Mouse (Mus musculus): Measurements from ENCODE around the gene Wdr41. TPM values are rescaled to one million over a fixed set of nuclear protein-coding genes. Genes with fewer than 3 reads are reported as not detected.

Gene Wdr41
- polyA plus RNA-seq (2017; shearing (Covaris generic)) = 18.3 TPM

DNA sequence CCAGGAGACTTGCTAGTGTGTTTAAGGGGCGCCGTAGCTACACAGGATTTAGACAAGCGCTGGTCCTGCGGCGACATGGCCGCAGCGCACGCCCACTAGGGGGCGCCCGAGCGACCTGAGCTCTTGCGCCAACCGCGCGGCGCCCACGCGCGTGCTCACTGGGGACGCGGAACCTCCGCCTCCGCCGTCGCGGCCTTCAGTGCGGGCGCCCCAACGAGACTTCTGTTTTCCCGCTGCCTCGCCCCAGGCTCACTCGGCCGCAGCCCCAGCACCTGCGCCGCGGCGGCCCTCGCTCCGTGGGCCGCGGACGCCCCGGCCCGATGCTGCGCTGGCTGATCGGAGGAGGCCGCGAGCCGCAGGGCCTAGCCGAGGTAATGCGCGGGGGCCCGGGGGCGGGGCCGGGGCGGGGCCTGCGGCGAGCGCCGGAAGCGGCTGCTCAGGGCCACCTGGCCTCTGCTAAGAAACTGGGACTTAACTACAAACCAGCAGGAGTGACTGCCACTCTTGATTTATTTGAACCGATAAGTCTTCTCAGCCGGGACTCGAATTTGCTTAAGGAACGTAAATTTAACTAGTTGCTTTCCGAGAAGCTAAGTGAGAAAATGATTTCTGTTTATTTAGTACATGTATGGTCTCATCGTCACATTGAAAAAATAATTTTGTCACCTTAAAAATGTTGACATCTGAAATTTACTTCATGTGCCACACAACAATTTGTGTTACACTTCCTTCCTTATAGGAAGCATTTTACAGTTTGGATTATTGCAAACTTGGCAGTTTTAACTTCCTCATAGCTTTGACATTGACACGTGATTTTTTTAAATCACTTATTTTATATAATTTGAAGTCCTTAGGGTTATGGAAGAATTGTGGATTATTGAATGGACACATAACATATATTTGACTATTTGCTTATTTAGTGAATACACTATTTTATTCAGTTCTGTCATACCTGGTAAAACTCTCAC lies at the start of gene Wdr41:
Gene Wdr41 (plus strand): TSS at position 126 of the 968 bp plus-strand sequence.

Other genes with a start within 250 kb of the Wdr41 start
- 178 TPM for gene Tbca, start 187.4 kb upstream of the Wdr41 start, polyA plus RNA-seq (2017; shearing (Covaris generic))
- not detected for gene Otp, start 100.7 kb upstream of the Wdr41 start, polyA plus RNA-seq (2017; shearing (Covaris generic))

Data from naive thymus-derived CD4-positive, alpha-beta T cell, adult 5 months (primary cell).